Mouse (Mus musculus) c-Kit-positive CD71-positive TER-119-positive erythroid progenitor cells, embryonic 14.5 days (primary cell): Measurements from ENCODE around the gene Cntnap4.

Experiments used
- DNase-seq: peaks from one replicate; pipeline ENCODE4 v3.0.0-alpha.2; 2013; ENCODE audit warnings: low spot score

Cntnap4 gene

DNA sequence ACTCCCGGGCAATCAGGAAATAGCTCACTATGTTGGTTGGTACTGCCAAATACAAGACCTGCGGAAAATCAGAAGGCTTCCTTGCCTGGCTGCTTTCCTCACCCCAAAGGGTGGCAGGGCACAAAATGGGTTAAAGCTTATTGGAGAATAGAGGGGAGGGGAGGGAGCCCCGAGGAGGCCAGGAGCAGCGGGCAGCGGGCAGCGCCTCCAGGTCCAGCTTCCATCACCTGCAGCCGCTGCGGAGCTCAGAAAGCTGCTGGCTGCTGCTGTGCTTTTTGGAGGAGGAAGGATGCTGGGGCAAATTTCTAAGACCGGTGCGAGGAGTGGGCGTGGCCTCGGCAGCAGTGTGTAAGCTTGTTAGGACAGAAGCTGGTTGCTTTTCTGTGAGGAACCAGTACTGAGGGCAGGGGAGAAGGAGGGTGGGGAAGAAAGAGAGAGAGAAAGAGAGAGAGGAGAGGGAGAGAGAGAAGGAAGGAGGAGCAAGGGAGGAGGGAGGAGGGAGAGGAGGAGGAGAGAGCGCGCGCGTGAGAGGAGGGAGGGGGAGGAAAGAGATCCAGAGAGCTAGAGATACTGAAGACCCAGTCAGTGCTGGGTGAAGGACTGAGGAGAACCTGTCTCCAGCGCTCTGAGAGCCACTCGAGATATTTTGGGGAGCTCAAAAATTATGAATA, at the start of gene Cntnap4:
TSS of gene Cntnap4 (plus strand) at position 573 of the 671 bp plus-strand sequence.
- no peak for DNase-seq

DNA sequence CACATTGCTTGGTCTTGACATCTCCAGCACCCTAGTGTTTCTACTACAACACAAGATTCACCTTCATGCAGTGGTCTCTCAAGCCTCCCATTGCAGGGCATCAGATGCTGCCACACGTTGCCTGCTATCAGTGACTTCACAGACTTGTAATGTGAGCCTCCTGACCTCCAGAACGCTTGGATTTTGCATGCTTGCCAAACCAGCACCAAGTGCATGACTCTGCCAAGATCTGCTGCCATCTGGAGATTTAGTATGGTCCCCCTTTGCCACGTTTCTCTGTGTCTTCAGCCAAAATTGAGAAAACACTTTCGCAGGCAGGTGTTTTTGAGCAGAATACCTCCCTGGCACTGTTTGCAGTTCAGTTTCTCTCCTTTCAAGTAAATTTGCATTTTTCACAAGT, 12.5 kb upstream of the Cntnap4 start:
- no peak for DNase-seq

DNA sequence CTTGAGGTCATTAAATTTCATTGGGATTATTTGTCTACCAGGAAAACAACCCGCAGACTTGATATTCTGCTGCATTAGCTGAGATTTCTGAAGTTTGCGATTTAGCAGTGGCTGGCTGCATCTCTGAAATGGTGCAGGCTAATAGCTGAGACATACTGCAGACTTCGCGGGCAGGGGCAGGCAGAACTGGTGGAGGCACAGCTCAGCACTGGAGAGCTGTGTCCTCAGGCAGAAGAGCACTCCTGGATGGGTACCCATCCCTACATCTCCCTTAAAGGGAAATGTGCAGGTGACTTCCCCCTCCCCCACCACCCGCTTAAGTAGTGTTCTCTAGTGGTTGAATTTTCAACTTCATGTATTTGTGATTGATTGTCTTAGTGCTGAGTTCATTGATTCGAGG, 698 bp downstream of the Cntnap4 start:
- DNase-seq = no peak

DNA sequence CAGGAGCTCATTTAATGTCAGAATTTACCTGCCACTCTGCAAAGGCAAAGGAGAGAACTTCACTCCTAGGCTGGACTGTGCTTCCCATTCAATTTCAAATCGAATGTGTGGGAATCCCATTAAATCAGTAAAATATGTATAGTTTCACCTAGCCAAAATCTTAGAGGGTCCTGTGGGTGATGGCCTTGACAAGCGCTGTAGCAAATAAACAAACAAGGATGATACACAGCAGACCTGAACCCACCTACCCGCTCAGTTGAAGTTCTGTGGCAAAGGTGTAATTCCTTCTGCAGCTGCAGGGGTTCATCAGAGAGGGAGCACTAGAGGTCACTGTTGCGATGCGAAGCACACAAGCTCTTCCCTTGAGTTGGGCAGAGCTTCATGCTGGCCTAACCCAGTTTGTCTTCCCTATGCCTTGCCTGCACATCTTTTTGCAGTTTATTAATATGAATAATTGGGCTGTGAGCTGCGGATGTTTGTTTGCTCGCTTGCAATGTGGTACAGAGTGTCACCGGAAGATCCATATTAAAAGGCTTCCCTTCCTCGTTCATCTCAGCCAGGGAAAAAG, 1.6 kb downstream of the Cntnap4 start:
- no peak for DNase-seq

DNA sequence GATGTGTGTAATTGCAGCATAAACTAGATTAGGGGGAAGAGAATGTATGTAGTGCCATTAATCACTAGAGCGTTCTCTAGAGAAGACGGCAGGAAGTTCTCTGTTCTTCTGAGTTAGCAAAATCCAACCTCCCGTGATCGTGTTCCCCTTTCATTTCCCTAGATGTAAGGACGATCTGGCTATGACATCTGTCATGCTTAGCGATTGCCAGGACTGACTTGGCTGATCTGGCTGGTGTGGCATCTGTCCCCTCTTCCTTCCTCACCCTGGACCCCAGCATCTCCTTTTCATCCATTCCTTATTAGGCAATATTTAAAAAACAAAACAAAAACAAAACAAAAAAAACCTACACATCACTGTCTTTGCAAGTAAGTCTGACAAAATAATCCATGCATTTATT, 11.6 kb downstream of the Cntnap4 start:
- no peak for DNase-seq

DNA sequence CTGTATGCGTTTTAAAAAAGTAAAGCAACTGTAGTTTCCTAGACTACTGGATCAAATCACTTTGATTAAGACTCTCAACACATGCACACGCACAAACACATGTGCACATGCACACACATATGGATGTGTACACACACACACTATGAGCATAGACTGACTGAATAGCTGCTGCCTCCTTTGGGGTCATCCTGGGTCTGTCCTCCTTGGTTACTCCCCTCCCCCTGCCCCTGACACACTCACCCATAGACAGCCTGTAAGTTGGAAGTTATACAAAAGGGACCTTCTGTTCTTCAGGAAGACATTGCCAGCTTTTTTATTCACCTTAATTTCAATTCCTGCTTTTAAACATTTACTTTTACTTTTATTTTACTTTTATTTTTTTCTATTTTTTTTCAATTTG, 13.6 kb downstream of the Cntnap4 start:
- DNase-seq = no peak

DNA sequence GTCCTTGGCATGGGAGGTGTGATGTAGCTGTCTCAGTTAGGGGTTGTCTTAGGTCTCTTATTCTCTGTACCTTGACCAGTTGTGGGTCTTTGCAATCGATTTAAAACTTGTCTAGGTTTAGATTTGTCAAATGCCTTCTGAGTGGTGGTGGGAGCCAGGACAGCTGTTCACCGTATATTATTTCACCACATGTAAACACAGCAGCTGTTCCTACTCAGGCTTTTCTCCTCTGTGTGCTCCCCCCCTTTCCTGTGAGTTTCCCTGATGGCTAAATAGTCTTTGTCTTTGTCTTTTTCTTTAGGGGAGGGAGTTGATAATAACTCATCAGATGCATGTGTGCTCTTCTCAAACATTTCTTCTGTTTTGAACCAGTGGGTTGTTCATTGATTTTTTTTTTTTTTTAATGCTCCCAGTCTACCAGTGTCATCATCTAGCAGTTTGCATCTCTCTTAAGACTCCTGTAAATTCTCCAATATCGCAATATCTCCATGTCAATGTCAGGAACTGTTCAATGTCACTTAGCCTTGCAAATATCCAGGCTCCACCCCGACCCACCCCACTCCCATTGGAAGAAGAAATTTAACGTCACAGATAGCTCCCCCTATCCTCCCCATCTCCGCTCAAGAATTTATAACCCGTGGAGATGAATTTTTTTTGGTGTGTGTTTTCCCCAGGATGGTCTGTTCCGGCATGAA, 18.7 kb downstream of the Cntnap4 start:
- no peak for DNase-seq

DNA sequence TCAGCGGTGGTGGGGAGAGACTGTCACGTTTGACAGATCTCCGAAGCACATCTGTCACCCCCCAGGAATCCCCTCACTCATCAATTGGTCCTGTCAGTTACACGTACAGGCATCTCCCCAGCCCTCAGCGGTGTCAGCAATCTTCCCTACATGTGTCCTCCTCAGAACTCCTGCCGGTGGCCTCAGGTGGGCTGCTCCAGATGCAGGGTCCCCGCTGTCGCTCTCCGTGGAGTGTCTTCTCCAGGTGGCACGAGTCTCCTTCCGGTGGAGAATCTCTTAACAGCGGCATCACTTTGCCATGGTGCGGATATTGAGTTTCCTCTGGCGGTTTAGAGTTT, 19.2 kb downstream of the Cntnap4 start:
- no peak for DNase-seq

DNA sequence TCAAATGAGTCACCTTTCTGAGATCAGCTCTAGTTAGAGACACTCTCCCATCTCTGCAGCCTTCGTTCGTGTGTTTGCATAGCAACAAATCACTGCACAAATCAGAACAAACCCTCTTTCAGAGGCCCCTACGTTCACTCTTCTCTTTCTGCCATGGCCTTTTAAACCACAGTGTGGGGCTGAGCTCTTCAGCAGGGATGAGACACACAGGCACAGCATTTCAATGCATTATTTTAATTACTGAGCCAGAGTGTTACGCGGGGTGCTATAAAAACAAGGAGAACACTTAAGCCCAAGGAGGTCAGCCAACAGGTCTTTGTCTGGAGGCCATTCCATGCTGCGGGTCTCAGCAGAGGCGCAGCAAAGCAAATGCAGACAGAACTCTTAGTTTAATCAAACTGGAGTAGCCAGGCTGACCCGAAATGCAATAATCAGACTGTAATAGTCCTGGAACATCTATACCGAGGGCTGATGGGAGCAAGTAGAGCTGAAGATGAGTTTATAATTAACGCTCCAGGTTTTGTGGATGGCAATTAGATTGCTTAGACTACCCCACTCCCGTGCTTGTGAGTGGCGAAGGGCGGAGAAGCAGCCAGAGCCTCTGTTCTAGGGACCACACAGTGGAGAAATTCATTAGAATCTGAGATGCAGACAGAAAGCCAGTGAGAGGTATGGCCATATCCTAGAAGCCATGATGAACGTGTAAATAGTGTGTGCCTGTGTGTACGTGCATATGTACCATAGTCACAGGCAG, 26.4 kb downstream of the Cntnap4 start:
- no peak for DNase-seq

DNA sequence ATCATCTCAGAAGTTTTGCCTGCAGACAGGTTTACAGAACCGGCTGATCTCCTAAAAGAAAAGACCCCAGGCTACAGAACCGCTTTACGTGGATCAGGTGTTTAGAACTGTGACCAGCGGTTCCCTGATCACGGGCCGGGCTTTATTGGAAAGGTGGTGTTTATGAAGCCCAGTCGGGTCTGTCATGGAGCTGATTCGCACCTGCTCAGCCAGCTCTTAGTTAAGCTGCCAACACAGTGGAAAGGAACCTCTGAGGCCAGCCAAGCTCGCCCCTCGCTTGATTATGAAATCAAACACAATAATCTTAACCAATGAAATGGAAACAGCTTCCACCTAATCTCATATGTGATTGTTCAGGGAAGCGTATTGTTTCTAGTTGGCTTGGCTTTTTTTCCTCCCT, 30.1 kb downstream of the Cntnap4 start:
- no peak for DNase-seq

DNA sequence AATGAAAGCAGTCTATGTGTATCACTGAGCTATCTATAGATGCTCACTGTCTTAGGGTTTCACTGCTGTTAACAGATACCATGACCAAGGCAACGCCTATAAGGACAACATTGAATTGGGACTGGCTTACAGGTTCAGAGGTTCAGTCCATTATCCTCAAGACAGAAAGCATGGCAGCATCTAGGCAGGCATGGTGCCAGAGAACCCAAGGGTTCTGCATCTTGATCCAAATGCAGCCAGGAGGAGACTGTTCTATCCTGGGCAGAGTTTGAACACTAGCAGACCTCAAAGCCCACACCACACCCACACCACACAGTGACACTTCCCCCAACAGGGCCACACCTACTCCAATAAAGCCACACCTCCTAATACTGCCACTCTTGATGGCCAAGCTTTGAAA, 31.3 kb downstream of the Cntnap4 start:
- no peak for DNase-seq

DNA sequence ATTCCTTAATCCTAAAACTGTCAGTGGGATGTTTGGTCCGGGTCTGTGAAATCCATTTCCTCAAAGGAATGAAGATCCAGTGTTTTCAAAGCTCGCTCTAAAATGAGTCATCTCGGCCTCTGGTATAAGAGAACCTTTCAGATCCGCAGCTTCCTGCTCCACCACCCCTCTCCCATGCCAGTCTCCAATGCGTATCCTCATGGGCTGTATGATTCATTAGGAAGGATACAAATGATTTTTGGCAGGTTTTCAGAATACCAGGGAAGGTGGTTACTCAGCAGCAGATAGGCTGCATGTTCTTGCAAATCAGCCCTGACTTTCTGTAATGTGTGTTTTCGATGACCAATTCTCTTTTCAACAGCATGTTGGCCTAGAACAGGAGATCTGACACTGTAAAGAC, 40.3 kb downstream of the Cntnap4 start:
- DNase-seq = no peak

DNA sequence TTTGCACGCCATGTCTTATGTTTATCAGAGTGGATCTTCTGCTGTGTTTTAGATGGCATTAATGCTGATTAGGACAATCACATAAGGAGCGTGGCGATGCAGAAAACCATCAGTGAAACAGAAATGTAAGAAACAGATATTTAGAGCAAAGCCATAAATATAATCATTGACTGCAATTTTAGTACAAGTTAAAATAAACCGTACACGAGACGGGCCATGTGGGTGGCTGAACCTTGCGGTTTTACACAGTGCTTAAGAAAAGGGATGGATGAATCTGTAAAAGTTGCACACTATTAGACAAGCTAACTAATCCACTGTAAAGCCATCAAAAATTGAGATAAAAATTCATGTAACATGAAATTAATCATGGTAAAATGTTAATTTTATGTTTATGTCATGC, 58.9 kb downstream of the Cntnap4 start:
- no peak for DNase-seq

DNA sequence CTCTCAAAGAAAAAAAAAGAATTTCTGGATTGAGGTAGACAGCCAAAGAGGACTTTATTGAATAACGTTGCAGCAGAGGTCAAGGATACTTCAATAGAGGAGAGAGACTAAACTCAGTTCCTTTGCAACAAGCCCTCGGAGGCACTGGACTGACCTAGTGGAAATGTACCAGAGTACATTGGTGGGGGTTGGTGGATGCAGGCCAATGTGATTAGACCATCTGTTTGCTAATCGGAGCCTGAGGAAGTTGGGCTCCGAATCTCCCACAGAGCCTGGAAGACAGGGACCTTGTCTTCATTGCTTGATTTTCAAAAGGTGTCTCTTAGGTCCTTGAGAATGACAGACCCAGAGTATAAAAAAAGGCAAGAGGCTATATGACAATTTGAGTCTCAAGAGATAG, 82.8 kb downstream of the Cntnap4 start:
- DNase-seq = no peak

DNA sequence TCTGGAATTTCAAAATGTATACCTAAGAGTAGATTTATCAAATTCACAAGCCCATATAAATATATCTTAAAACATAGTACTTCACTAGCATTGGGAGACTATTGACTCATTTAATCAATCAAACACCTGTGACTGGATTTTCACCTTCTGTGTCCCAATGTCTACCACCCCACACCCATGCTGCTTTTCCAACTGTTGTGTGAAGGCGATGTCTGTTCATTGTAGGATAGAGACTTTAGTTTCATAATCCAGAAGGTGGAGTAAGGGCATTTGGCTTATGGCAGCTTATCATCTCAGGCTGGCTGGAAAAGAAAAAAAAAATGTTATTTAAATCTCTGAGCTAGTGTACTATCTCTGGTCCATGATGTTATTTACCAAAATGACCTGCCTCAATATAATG, 83.4 kb downstream of the Cntnap4 start:
- DNase-seq = no peak

DNA sequence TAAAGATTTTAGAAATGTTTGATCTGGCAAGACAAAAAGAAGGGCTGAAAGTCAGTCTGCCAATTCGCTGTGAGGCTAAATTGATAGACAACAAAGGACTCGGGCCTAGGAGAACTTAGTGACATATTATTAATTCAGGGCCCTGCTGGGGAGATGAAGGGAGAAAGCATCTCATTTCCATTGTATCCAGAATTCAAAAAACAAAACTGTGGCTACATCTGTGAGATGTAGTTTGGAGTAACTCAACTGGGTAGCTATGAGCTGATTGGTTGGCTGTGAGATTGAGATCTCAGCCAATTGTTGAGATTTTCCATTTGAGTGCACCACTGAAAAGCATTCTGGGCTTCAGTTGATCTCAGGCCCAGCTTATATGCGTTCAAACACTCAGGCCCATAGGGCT, 84.2 kb downstream of the Cntnap4 start:
- no peak for DNase-seq

DNA sequence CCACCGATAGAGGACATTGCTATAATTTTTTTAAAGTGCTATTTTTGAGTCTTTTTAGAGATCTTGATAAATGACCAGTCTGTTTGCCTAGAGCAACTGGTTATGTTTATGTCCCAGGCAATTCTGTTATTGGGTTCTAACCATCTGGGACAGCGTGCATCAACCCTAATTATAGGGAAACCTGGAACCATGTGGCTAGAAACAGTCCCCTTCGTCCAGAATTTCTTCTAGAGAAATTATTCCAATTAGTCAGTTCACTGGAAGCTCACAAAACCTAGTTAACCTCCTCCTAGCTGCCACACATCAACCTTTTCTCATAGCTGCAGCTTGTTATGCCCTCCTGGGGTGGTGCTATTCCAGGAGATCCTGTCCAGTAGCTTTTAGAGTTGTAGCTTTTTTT, 94.2 kb downstream of the Cntnap4 start:
- no peak for DNase-seq

DNA sequence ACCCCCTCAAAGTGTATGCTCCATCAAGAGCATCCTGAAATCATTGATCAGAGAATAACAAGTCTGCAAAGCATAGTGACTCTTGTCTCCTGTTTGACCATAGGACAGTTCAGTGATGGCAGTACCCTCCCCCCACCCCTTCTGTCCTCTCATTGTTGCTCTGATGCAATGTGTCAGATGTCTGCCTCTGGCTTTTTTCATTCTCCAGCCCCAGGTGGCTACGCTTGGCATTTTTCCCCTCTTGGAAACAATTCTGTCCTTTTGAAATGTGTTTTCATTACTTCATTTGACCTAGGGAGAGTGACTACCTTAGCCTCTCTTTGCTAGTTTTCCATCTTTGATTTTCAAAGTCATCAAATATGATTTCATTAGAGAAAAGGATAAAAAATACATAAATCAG, 104.8 kb downstream of the Cntnap4 start:
- no peak for DNase-seq

DNA sequence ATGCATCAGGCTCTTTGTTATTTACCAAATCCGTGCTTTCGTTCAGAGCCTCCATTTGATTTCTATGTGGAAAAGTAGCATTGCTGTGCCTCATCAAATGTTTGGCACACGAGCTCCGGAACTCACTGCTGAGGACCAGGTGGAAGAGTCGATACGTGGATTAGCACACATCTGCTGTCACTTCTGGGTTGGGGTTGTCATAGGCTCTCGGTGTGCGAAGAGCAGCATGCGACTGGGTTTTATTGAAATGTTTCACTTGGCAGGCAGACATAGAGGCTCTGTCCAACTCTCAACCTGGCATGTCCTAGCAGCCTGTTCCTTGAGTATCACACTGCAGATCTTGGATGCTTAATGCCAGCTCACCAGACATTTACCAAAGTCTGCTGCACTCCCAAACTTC, 111.9 kb downstream of the Cntnap4 start:
- no peak for DNase-seq

DNA sequence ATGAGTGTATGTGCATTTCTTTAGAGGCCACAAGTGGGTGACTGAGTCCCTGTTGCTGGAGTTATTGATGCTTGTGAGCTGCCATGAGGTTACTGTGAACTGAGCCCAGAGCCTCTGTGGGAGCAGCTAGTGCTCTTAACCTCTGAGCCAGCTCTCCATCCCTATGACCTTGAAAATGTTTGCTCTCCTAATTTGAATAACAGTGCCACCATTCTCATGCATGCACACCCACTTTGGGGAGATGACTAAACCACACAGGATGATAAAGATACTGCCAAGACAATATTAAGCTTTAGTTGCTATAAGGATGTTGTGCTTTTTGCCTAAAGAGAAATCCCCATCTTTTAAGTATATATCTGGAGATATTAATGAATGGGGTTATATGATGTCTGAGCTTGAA, 125.9 kb downstream of the Cntnap4 start:
- no peak for DNase-seq

DNA sequence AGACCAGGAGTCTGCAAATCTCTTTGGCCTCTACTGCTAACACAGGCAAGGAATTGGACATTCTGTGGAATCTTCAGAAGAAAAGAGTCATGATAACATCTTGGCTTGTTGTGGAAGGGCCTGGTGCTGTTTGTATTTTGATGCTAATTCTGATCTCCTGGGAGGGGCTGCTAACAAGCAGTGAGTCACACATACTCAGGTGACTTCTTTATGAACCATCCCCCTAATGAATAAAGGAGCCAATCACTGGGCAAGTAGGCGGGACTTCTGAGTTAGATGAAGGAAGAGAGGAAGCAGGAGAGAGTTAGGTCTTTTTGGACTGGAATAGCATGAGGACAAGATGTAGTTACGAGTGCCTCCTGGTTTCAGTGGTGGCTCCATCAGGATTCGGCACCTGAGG, 128.3 kb downstream of the Cntnap4 start:
- DNase-seq = no peak

DNA sequence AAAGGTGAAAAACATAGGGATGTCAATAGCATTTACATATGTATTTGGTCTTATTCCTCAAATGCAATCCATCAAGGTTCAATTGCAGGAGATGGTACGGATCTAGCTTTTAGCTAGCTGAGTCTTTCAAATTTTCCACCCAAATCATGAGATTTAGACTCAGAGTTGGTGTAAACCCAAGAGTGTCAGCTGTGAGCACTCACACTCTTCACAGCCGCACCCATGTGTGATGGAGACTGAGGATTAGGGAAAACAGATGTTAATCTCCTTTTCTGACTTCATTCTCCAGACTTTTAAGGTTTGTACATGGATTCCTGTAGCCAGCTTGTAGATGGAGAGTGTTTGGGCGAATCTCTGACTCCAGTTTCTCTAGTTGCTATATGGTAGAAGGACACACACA, 147.1 kb downstream of the Cntnap4 start:
- no peak for DNase-seq

DNA sequence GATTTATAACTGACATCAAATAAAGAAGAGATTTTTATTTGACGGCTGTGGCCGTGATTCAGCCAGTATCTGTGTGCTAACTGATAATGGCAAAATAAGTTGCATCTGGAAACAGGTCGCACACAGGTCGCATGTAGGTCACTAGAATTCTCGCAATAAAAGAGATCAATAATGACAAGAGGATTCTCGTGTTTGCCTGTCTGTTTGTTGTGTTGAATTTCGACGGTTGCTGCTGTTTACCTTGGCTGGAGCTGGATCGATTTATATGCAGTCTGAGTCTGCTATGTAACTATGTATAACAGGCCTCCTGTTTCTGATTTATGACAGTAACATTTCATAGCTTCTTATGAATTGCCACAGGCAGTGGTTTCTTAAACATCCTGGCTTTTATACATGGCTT, 155.1 kb downstream of the Cntnap4 start:
- no peak for DNase-seq
